ENCODE assay signal across 14 mouse cellular contexts in the genomic region with DNA sequence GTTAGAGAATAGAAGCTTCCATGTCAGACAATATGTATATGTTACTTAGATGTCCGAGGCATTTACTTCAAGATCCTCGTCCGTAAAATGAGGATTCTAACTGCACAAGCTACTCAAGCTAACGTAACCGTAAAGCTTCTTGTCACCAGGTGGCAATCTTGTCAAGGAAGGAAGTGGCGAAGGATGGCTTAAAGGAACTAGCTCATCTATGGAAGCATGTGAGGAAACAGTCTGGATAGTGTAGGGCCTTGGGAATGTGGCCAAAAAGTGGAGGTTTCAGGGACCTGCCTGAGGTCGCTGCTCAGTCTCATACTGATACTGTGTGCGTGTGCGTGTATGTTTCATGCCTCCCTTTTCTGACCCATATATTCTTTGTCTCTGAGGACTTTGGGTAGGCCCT.
DNase-seq lines count a peak whose midpoint lies in the region; ATAC-seq and TF ChIP-seq lines count a peak whose summit lies in the region.
"Had no signal": no experiment of that assay in that cellular context is flagged by ENCODE, and none has a peak within 500 bp of the region (broad histone marks: within the 10 kb centered on the region; RNA-seq: fewer than 3 reads in every experiment).

No protein-coding gene starts in this region.

- no peaks in the 10 kb centered on the region for H3K27me3 ChIP-seq in hindbrain, postnatal 0 days (ENCODE audit: insufficient read depth, low read length)
- no peaks in the 10 kb centered on the region for H3K27me3 ChIP-seq in hindbrain, embryonic 14.5 days (ENCODE audit: control insufficient read depth, insufficient read depth, low read length)
- H3K27me3 ChIP-seq in midbrain, postnatal 0 days (ENCODE audit: insufficient read depth, low read length), result no peaks in the 10 kb centered on the region
- H3K27me3 ChIP-seq in midbrain, embryonic 10.5 days (ENCODE audit: low read depth, poor library complexity, severe bottlenecking), result no peaks in the 10 kb centered on the region
- H3K27me3 ChIP-seq: stomach, embryonic 15.5 days had no signal

- H3K4me2 ChIP-seq in hindbrain, postnatal 0 days (ENCODE audit: low read depth, low read length), result no peak overlapping the region
- H3K4me2 ChIP-seq in hindbrain, embryonic 14.5 days (replicated peaks), result no peak overlapping the region
- H3K4me2 ChIP-seq in midbrain, postnatal 0 days (ENCODE audit: low read depth, low read length, poor library complexity, severe bottlenecking), result no peak overlapping the region
- H3K4me2 ChIP-seq: liver, embryonic 11.5 days; stomach, embryonic 15.5 days had no signal

- H3K9me3 ChIP-seq in hindbrain, postnatal 0 days (ENCODE audit: low read length), result no peaks in the 10 kb centered on the region
- H3K9me3 ChIP-seq in hindbrain, embryonic 14.5 days (ENCODE audit: control insufficient read depth, low read length), result no peaks in the 10 kb centered on the region
- H3K9me3 ChIP-seq in midbrain, postnatal 0 days (ENCODE audit: low read length), result no peaks in the 10 kb centered on the region
- no peaks in the 10 kb centered on the region for H3K9me3 ChIP-seq in midbrain, embryonic 10.5 days (replicated peaks)
- H3K9me3 ChIP-seq: stomach, embryonic 15.5 days had no signal

- H3K4me1 ChIP-seq in hindbrain, postnatal 0 days (ENCODE audit: insufficient read depth, low read length), result peaks cover 3% of the 10 kb centered on the region; the same call in 1 of the 2 replicates
- H3K4me1 ChIP-seq in hindbrain, embryonic 14.5 days (replicated peaks; ENCODE audit: control insufficient read depth, insufficient read depth, low read length), result peaks cover 5% of the 10 kb centered on the region; the same call in 1 of the 2 replicates
- H3K4me1 ChIP-seq in midbrain, postnatal 0 days (ENCODE audit: insufficient read depth, low read length), result no peaks in the 10 kb centered on the region
- no peaks in the 10 kb centered on the region for H3K4me1 ChIP-seq in midbrain, embryonic 10.5 days
- H3K4me1 ChIP-seq: stomach, embryonic 15.5 days had no signal

- 78% methylated on average over 9 of the region's 9 CpGs for WGBS in hindbrain, postnatal 0 days
- WGBS in hindbrain, embryonic 14.5 days, result 91% methylated on average over 9 of the region's 9 CpGs
- WGBS in midbrain, postnatal 0 days, result 84% methylated on average over 9 of the region's 9 CpGs
- 91% methylated on average over 9 of the region's 9 CpGs for WGBS in midbrain, embryonic 10.5 days

- ATAC-seq in hindbrain, postnatal 0 days, result peak; percentile 33; the same call in 1 of the 2 replicates
- no peak for ATAC-seq in hindbrain, embryonic 14.5 days (ENCODE audit: low FRiP score)
- ATAC-seq in midbrain, postnatal 0 days (ENCODE audit: low FRiP score), result peak; percentile 38; the same call in 1 of the 2 replicates
- ATAC-seq in granulocyte monocyte progenitor cell, adult 5-6 weeks (replicated peaks; ENCODE audit: poor library complexity, severe bottlenecking), result no peak
- ATAC-seq: hindbrain, embryonic 16.5 days had no signal

- H3K27ac ChIP-seq in hindbrain, postnatal 0 days, result no peak overlapping the region
- H3K27ac ChIP-seq in hindbrain, embryonic 14.5 days, result no peak overlapping the region
- H3K27ac ChIP-seq in midbrain, postnatal 0 days (ENCODE audit: low read depth, low read length), result no peak overlapping the region
- no peak overlapping the region for H3K27ac ChIP-seq in midbrain, embryonic 10.5 days (replicated peaks)
- H3K27ac ChIP-seq: stomach, embryonic 15.5 days had no signal

- no peak overlapping the region for H3K9ac ChIP-seq in hindbrain, postnatal 0 days (replicated peaks; ENCODE audit: low read length)
- no peak overlapping the region for H3K9ac ChIP-seq in hindbrain, embryonic 14.5 days
- H3K9ac ChIP-seq in midbrain, postnatal 0 days (replicated peaks; ENCODE audit: low read length, poor library complexity, severe bottlenecking), result no peak overlapping the region
- H3K9ac ChIP-seq: stomach, embryonic 15.5 days had no signal

- peaks cover 4% of the 10 kb centered on the region; the same call in 1 of the 2 replicates for H3K36me3 ChIP-seq in hindbrain, postnatal 0 days (ENCODE audit: insufficient read depth, low read length)
- peaks cover 24% of the 10 kb centered on the region for H3K36me3 ChIP-seq in hindbrain, embryonic 14.5 days (replicated peaks; ENCODE audit: control insufficient read depth, insufficient read depth)
- H3K36me3 ChIP-seq in midbrain, postnatal 0 days (ENCODE audit: insufficient read depth, low read length), result peaks cover 5% of the 10 kb centered on the region; the same call in 1 of the 2 replicates
- no peaks in the 10 kb centered on the region for H3K36me3 ChIP-seq in midbrain, embryonic 10.5 days
- H3K36me3 ChIP-seq: stomach, embryonic 15.5 days had no signal

- no peak overlapping the region for H3K4me3 ChIP-seq in hindbrain, postnatal 0 days (ENCODE audit: low read length)
- no peak overlapping the region for H3K4me3 ChIP-seq in hindbrain, embryonic 14.5 days (replicated peaks; ENCODE audit: low read length)
- no peak overlapping the region for H3K4me3 ChIP-seq in midbrain, postnatal 0 days (ENCODE audit: low read depth, low read length)
- no peak overlapping the region for H3K4me3 ChIP-seq in midbrain, embryonic 10.5 days
- H3K4me3 ChIP-seq: stomach, embryonic 15.5 days had no signal

- TF ChIP-seq CTCF in hindbrain, postnatal 0 days (IDR thresholded peaks at IDR 0.05; ENCODE audit: low read depth), result peak; percentile 62
- TF ChIP-seq CTCF in midbrain, postnatal 0 days (IDR thresholded peaks at IDR 0.05), result peak; percentile 81

- peak; percentile 61 to 70 for DNase-seq in cerebellum, postnatal 10 days
- DNase-seq in cerebellum, adult 9-10 months, result no peak
- DNase-seq in hindbrain, postnatal 0 days (ENCODE audit: low spot score), result peak; percentile 71
- DNase-seq in hindbrain, embryonic 14.5 days (ENCODE audit: low spot score), result no peak
- DNase-seq in midbrain, postnatal 0 days (ENCODE audit: low spot score), result peak; percentile 64
- no peak for DNase-seq in midbrain, embryonic 10.5 days (ENCODE audit: low spot score)
- DNase-seq in thymus, postnatal 10 days (ENCODE audit: low spot score in 2 of 2), result no peak
- DNase-seq: cerebellum, adult 2 months; lung, postnatal 10 days; thymus, postnatal 25 days had no signal

Comparison
In these comparisons a context has a peak if more than half of its experiments do, and no peak if none do; other contexts are left out.
1. DNase-seq: peak in cerebellum, postnatal 10 days (2 of 2), hindbrain, postnatal 0 days (single experiment) and midbrain, postnatal 0 days (single experiment); none in cerebellum, adult 9-10 months (single experiment), hindbrain, embryonic 14.5 days (single experiment), midbrain, embryonic 10.5 days (single experiment) and thymus, postnatal 10 days (0 of 2).
2. ATAC-seq: peak in hindbrain, postnatal 0 days (single experiment) and midbrain, postnatal 0 days (single experiment); none in hindbrain, embryonic 14.5 days (single experiment) and granulocyte monocyte progenitor cell, adult 5-6 weeks (single experiment).